Mouse (Mus musculus): ENCODE measurements around the gene Pim3.

The Pim3 gene

GRCm38 (mm10) chr15:88858141-88858541 is 3.8 kb upstream of the Pim3 start:
- no peak for DNase-seq (ENCODE audit: low read depth, low spot score)

- no peak for DNase-seq (ENCODE audit: low read depth, low spot score)
Observed at GRCm38 (mm10) chr15:88858707-88859106, 3.3 kb upstream of the Pim3 start.

- DNase-seq (ENCODE audit: low read depth, low spot score), result no peak
Observed at GRCm38 (mm10) chr15:88859206-88859970, 2.6 kb upstream of the Pim3 start.

- DNase-seq (ENCODE audit: low read depth, low spot score), result no peak
Observed at GRCm38 (mm10) chr15:88860781-88861180, 1.2 kb upstream of the Pim3 start.

GRCm38 (mm10) chr15:88862881-88863694 is 1.1 kb downstream of the Pim3 start:
- peak; percentile 57 for DNase-seq (ENCODE audit: low read depth, low spot score)

GRCm38 (mm10) chr15:88863695-88864231 is 1.8 kb downstream of the Pim3 start:
- DNase-seq (ENCODE audit: low read depth, low spot score), result peak; percentile 97

GRCm38 (mm10) chr15:88864270-88865030 is 2.5 kb downstream of the Pim3 start:
- peak; percentile 49 for DNase-seq (ENCODE audit: low read depth, low spot score)

- no peak for DNase-seq (ENCODE audit: low read depth, low spot score)
Observed at GRCm38 (mm10) chr15:88865061-88865460, 3.1 kb downstream of the Pim3 start.

GRCm38 (mm10) chr15:88865888-88866695 is 4.1 kb downstream of the Pim3 start:
- DNase-seq (ENCODE audit: low read depth, low spot score), result peak; percentile 89

GRCm38 (mm10) chr15:88866934-88867356 is 5.0 kb downstream of the Pim3 start:
- DNase-seq (ENCODE audit: low read depth, low spot score), result peak; percentile 59

GRCm38 (mm10) chr15:88867368-88868023 is 5.5 kb downstream of the Pim3 start:
- peak; percentile 99 for DNase-seq (ENCODE audit: low read depth, low spot score)

GRCm38 (mm10) chr15:88868024-88868742 is 6.2 kb downstream of the Pim3 start:
- DNase-seq (ENCODE audit: low read depth, low spot score), result no peak

GRCm38 (mm10) chr15:88870418-88871185 is 8.6 kb downstream of the Pim3 start:
- DNase-seq (ENCODE audit: low read depth, low spot score), result no peak

- DNase-seq (ENCODE audit: low read depth, low spot score), result no peak
Observed at GRCm38 (mm10) chr15:88874061-88874460, 12.1 kb downstream of the Pim3 start.

GRCm38 (mm10) chr15:88874477-88874876 is 12.5 kb downstream of the Pim3 start:
- no peak for DNase-seq (ENCODE audit: low read depth, low spot score)

GRCm38 (mm10) chr15:88875625-88876081 is 13.7 kb downstream of the Pim3 start:
- DNase-seq (ENCODE audit: low read depth, low spot score), result no peak

- DNase-seq (ENCODE audit: low read depth, low spot score), result peak; percentile 86
Observed at GRCm38 (mm10) chr15:88876155-88877020, 14.4 kb downstream of the Pim3 start.

- no peak for DNase-seq (ENCODE audit: low read depth, low spot score)
Observed at GRCm38 (mm10) chr15:88877021-88877400, 15.0 kb downstream of the Pim3 start.
